Mouse (Mus musculus): Measurements from ENCODE around the gene Pter.

The Pter gene

GRCm38 (mm10) chr2:12923804-12924591, at the start of gene Pter:
Pter (plus strand) TSS chr2:12924041.
- DNase-seq: peak; percentile 94

- no peak for DNase-seq
Measured at GRCm38 (mm10) chr2:12874232-12874631, 49.6 kb upstream of the Pter start.

GRCm38 (mm10) chr2:12879492-12879891, 44.3 kb upstream of the Pter start:
- no peak for DNase-seq

GRCm38 (mm10) chr2:12881009-12881408, 42.8 kb upstream of the Pter start:
- DNase-seq: no peak

GRCm38 (mm10) chr2:12883276-12883914, 40.4 kb upstream of the Pter start:
- DNase-seq: no peak

GRCm38 (mm10) chr2:12887015-12887414, 36.8 kb upstream of the Pter start:
- no peak for DNase-seq

- DNase-seq: no peak
Measured at GRCm38 (mm10) chr2:12905786-12906185, 18.1 kb upstream of the Pter start.

GRCm38 (mm10) chr2:12925643-12926042, 1.8 kb downstream of the Pter start:
- no peak for DNase-seq

- DNase-seq: no peak
Measured at GRCm38 (mm10) chr2:12930338-12930737, 6.5 kb downstream of the Pter start.

- no peak for DNase-seq
Measured at GRCm38 (mm10) chr2:12933905-12934304, 10.1 kb downstream of the Pter start.

GRCm38 (mm10) chr2:12935286-12935685, 11.4 kb downstream of the Pter start:
- DNase-seq: no peak

- no peak for DNase-seq
Measured at GRCm38 (mm10) chr2:12937461-12938217, 13.8 kb downstream of the Pter start.

- DNase-seq: no peak
Measured at GRCm38 (mm10) chr2:12938641-12939040, 14.8 kb downstream of the Pter start.

GRCm38 (mm10) chr2:12956703-12957424, 33.0 kb downstream of the Pter start:
- DNase-seq: no peak

GRCm38 (mm10) chr2:12970049-12970724, 46.3 kb downstream of the Pter start:
- no peak for DNase-seq

- no peak for DNase-seq
Measured at GRCm38 (mm10) chr2:12973752-12974151, 49.9 kb downstream of the Pter start.

- no peak for DNase-seq
Measured at GRCm38 (mm10) chr2:12977367-12977766, 53.5 kb downstream of the Pter start.

GRCm38 (mm10) chr2:12978771-12979170, 54.9 kb downstream of the Pter start:
- no peak for DNase-seq

GRCm38 (mm10) chr2:12984901-12985732, 61.3 kb downstream of the Pter start:
- no peak for DNase-seq

GRCm38 (mm10) chr2:13000026-13000425, 76.2 kb downstream of the Pter start:
- DNase-seq: no peak

- DNase-seq: no peak
Measured at GRCm38 (mm10) chr2:13008433-13008832, 84.6 kb downstream of the Pter start.

Measured in liver (tissue).